Mouse (Mus musculus): ENCODE measurements around the gene Vmn2r116. TPM values are rescaled to one million over a fixed set of nuclear protein-coding genes. Genes with fewer than 3 reads are reported as not detected.

Gene Vmn2r116
- not detected for polyA plus RNA-seq (2014; fragmentation: Illumina TruSeq; extraction: RNeasy Lipid Tissue Mini Kit (QIAGEN cat#74804); ENCODE audit: low read depth, low replicate concordance)

GRCm38 (mm10) chr17:23384304-23384703 lies at the start of gene Vmn2r116:
TSS of gene Vmn2r116 (plus strand) at chr17:23384604.

GRCm38 (mm10) chr17:23343441-23343840 lies 41.0 kb upstream of the Vmn2r116 start, which contains the start of gene Vmn2r115:
TSS of gene Vmn2r115 (plus strand) at chr17:23343741.

Other genes with a start within 250 kb of the Vmn2r116 start
- 3.5 TPM for gene Zfp40, start 191.4 kb upstream of the Vmn2r116 start, polyA plus RNA-seq (2014; fragmentation: Illumina TruSeq; extraction: RNeasy Lipid Tissue Mini Kit (QIAGEN cat#74804); ENCODE audit: low read depth, low replicate concordance)
- gene Vmn2r114, start 72.1 kb upstream of the Vmn2r116 start, polyA plus RNA-seq (2014; fragmentation: Illumina TruSeq; extraction: RNeasy Lipid Tissue Mini Kit (QIAGEN cat#74804); ENCODE audit: low read depth, low replicate concordance) = not detected
- not detected for gene Vmn2r115, start 40.9 kb upstream of the Vmn2r116 start, polyA plus RNA-seq (2014; fragmentation: Illumina TruSeq; extraction: RNeasy Lipid Tissue Mini Kit (QIAGEN cat#74804); ENCODE audit: low read depth, low replicate concordance)
- gene Vmn2r117, start 95.1 kb downstream of the Vmn2r116 start, polyA plus RNA-seq (2014; fragmentation: Illumina TruSeq; extraction: RNeasy Lipid Tissue Mini Kit (QIAGEN cat#74804); ENCODE audit: low read depth, low replicate concordance) = not detected
- gene Zfp213, start 179.6 kb downstream of the Vmn2r116 start, polyA plus RNA-seq (2014; fragmentation: Illumina TruSeq; extraction: RNeasy Lipid Tissue Mini Kit (QIAGEN cat#74804); ENCODE audit: low read depth, low replicate concordance) = 6.6 TPM
- 3.4 TPM for gene Zfp13, start 214.9 kb downstream of the Vmn2r116 start, polyA plus RNA-seq (2014; fragmentation: Illumina TruSeq; extraction: RNeasy Lipid Tissue Mini Kit (QIAGEN cat#74804); ENCODE audit: low read depth, low replicate concordance)
- gene Zscan10, start 216.3 kb downstream of the Vmn2r116 start, polyA plus RNA-seq (2014; fragmentation: Illumina TruSeq; extraction: RNeasy Lipid Tissue Mini Kit (QIAGEN cat#74804); ENCODE audit: low read depth, low replicate concordance) = not detected

Data from heart, adult 10 weeks (tissue).